Comparison of ENCODE assay signal across 8 mouse cellular contexts in genomic region chr12:69682065-69682787, GRCm38 (mm10). TPM values are rescaled to one million over a fixed set of nuclear protein-coding genes. Genes with fewer than 3 reads are reported as not detected.
A peak's percentile ranks its signal among the peaks of the same experiment; 100 is the strongest.
DNase-seq lines count a peak whose midpoint lies in the region; ATAC-seq and TF ChIP-seq lines count a peak whose summit lies in the region.

No protein-coding gene starts in this region.

- no peaks in the 10 kb centered on the region for H3K9me3 ChIP-seq in hindbrain, embryonic 15.5 days

- intact Hi-C loops in left cerebral cortex, adult 2 months (cut with DNase I): loop anchor here (2.0 to 5.0 kb wide), 3 partner anchors 43 to 321 kb away; partner anchors contain the start of genes Atp5s, L2hgdh and Vcpkmt

- peaks cover 22% of the 10 kb centered on the region for H3K4me1 ChIP-seq in hindbrain, embryonic 15.5 days (replicated peaks)

- peak overlapping the region; percentile 97 for H3K27ac ChIP-seq in hindbrain, embryonic 15.5 days (replicated peaks)
- H3K27ac ChIP-seq in left cerebral cortex, adult 2 months: peak overlapping the region; percentile 95

- H3K9ac ChIP-seq in hindbrain, embryonic 15.5 days: peak overlapping the region; percentile 94

- TF ChIP-seq CTCF in left cerebral cortex, adult 2 months (IDR thresholded peaks at IDR 0.05): no peak; the same call in 1 of the 2 replicates

- peak; percentile 91 for ATAC-seq in hindbrain, embryonic 15.5 days (ENCODE audit: low FRiP score, low read depth)
- peak; percentile 36; the same call in 1 of the 2 replicates for ATAC-seq in megakaryocyte, adult 5-6 weeks (ENCODE audit: poor library complexity, severe bottlenecking)

- peak; percentile 89 for DNase-seq in ZHBTc4 (ENCODE audit: low read depth, low spot score)
- peak; percentile 82 to 88 for DNase-seq in cerebellum, postnatal 36 days
- peak; percentile 69 to 79 for DNase-seq in frontal cortex, postnatal 36 days (ENCODE audit: low spot score in 2 of 2)
- DNase-seq in left cerebral cortex, adult 2 months (ENCODE audit: extremely low spot score in 1 of 2, low spot score in 2 of 2): peak; percentile 79 to 81
- DNase-seq in right cerebral cortex, adult 2 months (ENCODE audit: low spot score in 2 of 2): peak; percentile 75 to 76
- DNase-seq in urinary bladder, postnatal 14 days (ENCODE audit: low spot score): peak; percentile 84

- no peaks in the 10 kb centered on the region for H3K36me3 ChIP-seq in hindbrain, embryonic 15.5 days

- H3K4me3 ChIP-seq in hindbrain, embryonic 15.5 days: peak overlapping the region; percentile 98
- peak overlapping the region; percentile 92 for H3K4me3 ChIP-seq in left cerebral cortex, adult 2 months

- H3K27me3 ChIP-seq in hindbrain, embryonic 15.5 days: no peaks in the 10 kb centered on the region

- WGBS in hindbrain, embryonic 15.5 days: under 1% methylated on average over 41 of the region's 54 CpGs

- peak overlapping the region; percentile 69 for H3K4me2 ChIP-seq in hindbrain, embryonic 15.5 days

RNA-seq across cellular contexts. Expression of gene Sos2, which starts 0.6 kb away (rescaled TPM):
- polyA plus RNA-seq in hindbrain, embryonic 15.5 days (2015; fragmentation: Nextera tagmentation; extraction: Ambion mirVana): 12.5 and 13.3 TPM in 2 replicates
- 10 to 100 TPM; 36.7 to 37.7 TPM for total RNA-seq in left cerebral cortex, adult 2 months (2021)
- 58.6 and 64.1 TPM in 2 replicates for total RNA-seq in megakaryocyte, adult 5-6 weeks (2015)
- 29.9 and 57.6 TPM in 2 replicates for total RNA-seq in megakaryocyte, adult 5-6 weeks (2017)

RNA-seq across cellular contexts. Expression of gene L2hgdh, which starts 42.4 kb away (rescaled TPM):
- polyA plus RNA-seq in hindbrain, embryonic 15.5 days (2015; fragmentation: Nextera tagmentation; extraction: Ambion mirVana): 12.5 and 13.3 TPM in 2 replicates
- 10 to 100 TPM; 17.3 to 19.9 TPM for total RNA-seq in left cerebral cortex, adult 2 months (2021)
- total RNA-seq in megakaryocyte, adult 5-6 weeks (2015): 1.6 and 2.4 TPM in 2 replicates
- 1.4 and 4.3 TPM in 2 replicates for total RNA-seq in megakaryocyte, adult 5-6 weeks (2017)

RNA-seq across cellular contexts. Expression of gene Atp5s, which starts 42.5 kb away (rescaled TPM):
- 34.5 and 37.0 TPM in 2 replicates for polyA plus RNA-seq in hindbrain, embryonic 15.5 days (2015; fragmentation: Nextera tagmentation; extraction: Ambion mirVana)
- total RNA-seq in left cerebral cortex, adult 2 months (2021): 10 to 100 TPM; 32.9 to 40.3 TPM
- 10.3 and 12.6 TPM in 2 replicates for total RNA-seq in megakaryocyte, adult 5-6 weeks (2015)
- 4.2 and 5.2 TPM in 2 replicates for total RNA-seq in megakaryocyte, adult 5-6 weeks (2017)

Comparison
In these comparisons a context has a peak if more than half of its experiments do, and no peak if none do; other contexts are left out.
1. Peak in every context shown above with its lines: DNase-seq, ATAC-seq, H3K4me3 ChIP-seq and H3K27ac ChIP-seq.